Mouse (Mus musculus): ENCODE data around the gene Agbl3.
A peak's percentile ranks its signal among the peaks of the same experiment; 100 is the strongest.

The Agbl3 gene

DNA sequence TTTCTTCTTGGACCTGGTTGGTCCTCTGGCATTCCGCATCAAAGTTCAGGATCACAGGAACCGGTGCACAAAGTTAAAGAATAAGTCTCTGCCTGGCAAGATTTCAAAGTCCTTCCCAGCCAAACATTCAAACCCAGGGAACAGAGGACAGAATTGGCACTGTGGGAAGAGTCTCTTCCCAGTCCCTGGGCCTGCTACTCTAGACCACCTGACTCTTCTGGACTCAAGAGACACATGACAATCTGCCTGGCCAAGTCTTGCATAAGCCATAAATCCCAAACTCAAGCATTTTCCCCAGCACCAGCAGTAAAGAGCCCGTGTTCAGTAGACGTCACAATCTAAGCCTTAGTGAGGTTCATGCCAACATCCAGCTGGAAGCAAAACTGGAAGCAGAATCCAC is 126.4 kb downstream of the Agbl3 start:
- DNase-seq (ENCODE audit: low spot score) = no peak

DNA sequence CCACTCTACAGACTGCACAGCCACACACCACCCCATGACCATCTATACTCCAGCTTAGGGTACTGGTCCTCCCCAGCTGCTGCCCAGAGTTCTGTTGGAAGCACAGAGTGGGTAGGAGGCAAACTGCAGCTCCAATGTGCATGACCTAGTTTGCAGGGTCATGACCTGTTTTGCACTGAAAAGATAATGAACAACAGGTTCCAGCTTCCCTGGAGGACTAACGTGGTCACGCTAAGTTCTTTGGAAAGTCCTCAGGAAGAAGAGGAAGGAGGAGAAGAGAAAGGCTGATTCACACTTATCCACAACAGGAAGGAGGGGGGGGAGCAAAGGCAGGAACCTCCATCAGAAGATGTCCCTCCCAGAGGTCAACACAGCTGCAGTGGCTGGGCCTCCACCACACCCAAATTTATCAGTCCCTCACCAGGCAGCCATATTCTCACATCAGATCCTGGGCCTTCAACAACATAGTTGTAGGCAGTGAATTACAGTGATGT is 126.9 kb downstream of the Agbl3 start:
- DNase-seq (ENCODE audit: low spot score) = no peak

DNA sequence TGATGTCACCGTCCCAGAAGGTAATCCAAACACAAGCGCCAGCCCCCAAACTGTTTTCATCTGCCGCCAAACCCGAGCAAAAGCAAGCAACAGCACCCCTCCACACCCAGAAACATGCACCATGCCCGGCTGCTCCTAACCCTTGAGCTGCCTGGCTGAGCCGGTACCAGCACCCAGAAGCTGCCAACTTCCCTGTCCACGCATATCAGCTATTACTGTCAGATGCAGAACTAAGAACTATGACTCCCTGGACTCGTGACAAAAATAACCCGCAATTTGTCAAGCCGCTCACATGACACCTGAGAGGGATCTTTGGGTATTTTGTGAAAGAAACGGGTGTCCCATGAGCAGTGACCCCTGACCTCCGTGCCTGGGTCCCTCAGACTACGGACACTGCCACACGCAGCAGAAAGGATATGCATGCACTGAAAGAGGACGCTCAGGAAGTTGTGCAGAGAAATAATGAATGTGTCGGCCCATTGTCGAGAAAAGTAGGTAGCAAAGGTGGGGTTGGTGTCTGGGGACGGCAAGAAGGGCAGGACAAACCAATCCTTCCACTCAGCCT is 127.5 kb downstream of the Agbl3 start:
- peak; percentile 24 for DNase-seq (ENCODE audit: low spot score)
